Mouse (Mus musculus): ENCODE data around the gene Snrpa. TPM values are rescaled to one million over a fixed set of nuclear protein-coding genes. Genes with fewer than 3 reads are reported as not detected.

Gene Snrpa
- total RNA-seq, 2 experiments from 2014 or later = 83.1 to 89.2 TPM

Small RNAs within 50 kb of the gene (microRNA-seq; reads per million reads assigned to microRNA genes)
- gene Mir1191 (0 to 0.20 reads per million in 2 experiments), gene Mir3101 (0 to 1.8 reads per million in 2 experiments)

Other genes starting within 250 kb of the Snrpa start
- gene Cyp2a12, start 167.2 kb downstream of the Snrpa start, total RNA-seq (2021) = not detected
- under 1 TPM in 1 of 2 experiments, not detected in 1; 0.20 TPM for gene Cyp2f2, start 76.4 kb downstream of the Snrpa start, total RNA-seq (2021)
- not detected for gene Cyp2t4, start 42.6 kb downstream of the Snrpa start, total RNA-seq (2021)
- 10 to 100 TPM; 91.6 to 99.5 TPM for gene Egln2, start 29.5 kb downstream of the Snrpa start, total RNA-seq (2021)
- 10 to 100 TPM; 89.6 to 92.5 TPM for gene Rab4b, start 17.4 kb downstream of the Snrpa start, total RNA-seq (2021)
- not detected for gene Gm21983, start 15.2 kb downstream of the Snrpa start, total RNA-seq (2021)
- gene Mia, start 15.1 kb downstream of the Snrpa start, total RNA-seq (2021) = 1 to 10 TPM; 2.3 to 2.4 TPM
- gene BC024978, start 490 bp downstream of the Snrpa start, total RNA-seq (2021) = 10 to 100 TPM; 22.4 to 25.9 TPM
- 1 to 10 TPM; 7.2 to 8.3 TPM for gene Itpkc, start 32.4 kb upstream of the Snrpa start, total RNA-seq (2021)
- 10 to 100 TPM; 33.8 to 36.0 TPM for gene Coq8b, start 36.8 kb upstream of the Snrpa start, total RNA-seq (2021)
- 100 to 1,000 TPM; 147 to 149 TPM for gene Numbl, start 62.2 kb upstream of the Snrpa start, total RNA-seq (2021)
- 10 to 100 TPM; 47.2 to 61.7 TPM for gene Ltbp4, start 141.4 kb upstream of the Snrpa start, total RNA-seq (2021)
- 10 to 100 TPM; 19.7 to 30.4 TPM for gene Shkbp1, start 159.7 kb upstream of the Snrpa start, total RNA-seq (2021)
- not detected for gene Gm20479, start 161.1 kb upstream of the Snrpa start, total RNA-seq (2021)